Mouse (Mus musculus) WW6 (cell line): ENCODE results near the gene Srms.

Source experiments
- DNase-seq: peaks from one replicate; pipeline ENCODE4 v3.0.0-alpha.2; 2013; ENCODE audit warnings: low read depth, low spot score

Srms gene

GRCm38 (mm10) chr2:181166469-181166868 is 46.5 kb downstream of the Srms start:
- DNase-seq, result no peak

- DNase-seq, result no peak
Observed at GRCm38 (mm10) chr2:181160821-181161220, 52.2 kb downstream of the Srms start.

- DNase-seq, result no peak
Observed at GRCm38 (mm10) chr2:181159771-181160170, 53.2 kb downstream of the Srms start.

- no peak for DNase-seq
Observed at GRCm38 (mm10) chr2:181159091-181159514, 53.9 kb downstream of the Srms start.

- DNase-seq, result no peak
Observed at GRCm38 (mm10) chr2:181158471-181158870, 54.5 kb downstream of the Srms start.

- no peak for DNase-seq
Observed at GRCm38 (mm10) chr2:181157716-181158302, 55.2 kb downstream of the Srms start.

- no peak for DNase-seq
Observed at GRCm38 (mm10) chr2:181157180-181157579, 55.8 kb downstream of the Srms start.

GRCm38 (mm10) chr2:181156248-181157121 is 56.5 kb downstream of the Srms start, which contains the start of gene Eef1a2:
TSS of gene Eef1a2 (minus strand) at chr2:181157014.
- DNase-seq, result no peak

GRCm38 (mm10) chr2:181155801-181156200 is 57.2 kb downstream of the Srms start:
- DNase-seq, result no peak
